Mouse (Mus musculus): Measurements from ENCODE around the gene Ddit4.

- TF ChIP-seq CTCF (IDR thresholded peaks at IDR 0.05; ENCODE audit: borderline replicate concordance, insufficient read depth, low read depth, low read length) (no peak), POLR2A (IDR thresholded peaks at IDR 0.05; ENCODE audit: borderline replicate concordance, insufficient read depth, low read length) (no peak)
Observed at GRCm38 (mm10) chr10:59982379-59982873, 30.8 kb upstream of the Ddit4 start.
